Mouse (Mus musculus) activated CD4-positive, CD25-positive, alpha-beta regulatory T cell, adult 4 months (primary cell): ENCODE results near the gene Rbbp6. TPM values are rescaled to one million over a fixed set of nuclear protein-coding genes. Genes with fewer than 3 reads are reported as not detected.

ENCODE experiments used
- ATAC-seq: one replicate; pipeline ENCODE4 v1.8.0; 2017
- polyA plus RNA-seq, 2 experiments: library from polyadenylated mRNA; unstranded; fragments of 100-300 nt; shearing (Covaris generic); gene quantifications; one replicate each; pipeline ENCODE4 v1.2.1; 2017

The Rbbp6 gene
- polyA plus RNA-seq, 2 experiments from 2014 or later = 47.7 to 47.8 TPM

DNA sequence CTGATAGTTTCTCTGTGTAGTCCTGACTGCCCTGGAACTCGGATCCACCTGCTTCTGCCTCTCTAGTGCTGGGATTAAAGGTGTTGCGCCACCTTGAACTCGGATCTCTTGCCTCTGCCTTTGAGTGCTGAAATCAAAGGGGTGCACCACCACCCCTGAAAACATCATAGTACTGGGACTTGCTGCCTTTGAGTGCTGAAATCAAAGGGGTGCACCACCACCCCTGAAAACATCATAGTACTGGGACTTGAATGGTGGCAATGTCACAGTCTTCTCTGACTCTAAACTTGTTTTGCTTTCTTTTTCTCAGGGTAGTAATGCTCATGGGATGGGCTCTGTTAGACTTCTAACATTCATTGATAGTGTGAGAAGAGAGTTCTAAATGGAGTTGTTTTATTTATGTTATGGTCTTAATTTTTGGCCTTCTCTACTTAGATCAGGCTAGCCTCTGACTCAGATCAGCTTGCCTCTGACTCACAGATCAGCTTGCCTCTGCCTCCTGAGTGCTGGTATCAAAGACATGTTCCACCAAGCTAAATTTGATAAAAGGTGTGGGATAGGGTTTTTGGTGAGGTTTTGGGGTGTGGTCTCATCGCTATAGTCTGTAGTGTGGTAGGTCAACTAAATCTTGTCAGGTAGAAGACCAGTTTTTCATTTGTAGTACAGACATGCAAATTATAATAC is 6.7 kb downstream of the Rbbp6 start:
- no peak for ATAC-seq

DNA sequence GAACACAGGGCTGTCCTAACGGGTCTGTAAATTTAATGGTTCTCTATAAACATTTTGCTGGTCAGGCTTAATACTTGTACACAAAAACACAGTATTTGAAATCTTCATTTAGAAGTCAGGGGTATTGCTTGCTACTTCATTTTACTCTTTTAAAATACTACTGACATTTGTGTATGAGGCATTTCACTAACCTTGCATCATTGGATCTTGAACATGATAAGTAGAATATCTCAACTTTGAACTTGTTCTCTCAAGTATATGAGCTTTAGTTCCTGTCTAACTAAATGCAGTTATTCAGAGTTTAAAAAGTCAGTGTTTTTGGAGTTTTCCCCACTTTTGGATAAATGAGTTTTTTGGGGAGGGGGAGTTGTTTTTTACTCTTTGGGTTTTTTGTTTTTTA is 14.0 kb downstream of the Rbbp6 start:
- ATAC-seq = no peak

DNA sequence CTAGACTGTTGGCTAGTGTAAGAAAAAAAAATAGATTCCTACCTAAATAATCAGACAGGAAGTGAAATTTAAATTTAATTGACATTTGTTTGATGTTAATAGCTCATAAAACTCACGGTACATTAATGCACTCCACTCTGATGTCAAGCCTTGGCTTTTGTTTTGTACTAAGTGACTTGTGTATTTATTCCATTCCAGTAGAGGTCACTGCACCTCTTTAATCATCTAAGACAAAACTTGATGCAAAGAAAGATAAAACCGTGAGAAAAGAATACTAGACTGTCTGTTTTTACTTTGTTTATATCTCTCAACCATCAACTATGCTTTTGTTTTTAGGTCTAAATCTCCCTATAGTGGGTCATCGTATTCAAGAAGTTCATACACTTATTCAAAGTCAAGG is 32.7 kb downstream of the Rbbp6 start:
- ATAC-seq = no peak

DNA sequence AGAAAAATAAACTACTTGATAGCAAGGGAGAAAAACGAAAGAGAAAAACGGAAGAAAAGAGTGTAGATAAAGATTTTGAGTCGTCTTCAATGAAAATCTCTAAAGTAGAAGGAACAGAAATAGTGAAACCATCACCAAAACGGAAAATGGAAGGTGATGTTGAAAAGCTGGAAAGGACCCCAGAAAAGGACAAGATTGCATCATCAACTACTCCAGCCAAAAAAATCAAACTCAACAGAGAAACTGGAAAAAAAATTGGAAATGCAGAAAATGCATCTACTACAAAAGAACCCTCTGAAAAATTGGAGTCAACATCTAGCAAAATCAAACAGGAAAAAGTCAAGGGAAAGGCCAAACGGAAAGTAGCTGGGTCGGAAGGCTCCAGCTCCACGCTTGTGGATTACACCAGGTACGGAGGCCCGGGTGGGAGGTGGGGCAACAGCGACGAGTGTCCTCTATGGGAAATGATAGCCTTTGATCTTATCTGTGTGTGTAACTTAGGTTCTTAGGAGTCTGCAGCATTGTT is 34.4 kb downstream of the Rbbp6 start:
- no peak for ATAC-seq

DNA sequence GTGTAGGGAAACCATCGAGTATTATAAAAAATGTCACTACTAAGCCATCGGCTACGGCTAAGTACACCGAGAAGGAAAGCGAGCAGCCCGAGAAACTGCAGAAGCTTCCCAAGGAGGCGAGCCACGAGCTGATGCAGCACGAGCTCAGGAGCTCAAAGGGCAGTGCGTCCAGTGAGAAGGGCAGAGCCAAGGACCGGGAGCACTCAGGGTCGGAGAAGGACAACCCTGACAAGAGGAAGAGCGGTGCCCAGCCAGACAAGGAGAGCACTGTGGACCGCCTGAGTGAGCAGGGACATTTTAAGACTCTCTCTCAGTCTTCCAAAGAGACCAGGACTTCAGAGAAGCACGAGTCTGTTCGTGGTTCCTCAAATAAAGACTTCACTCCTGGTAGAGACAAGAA is 35.3 kb downstream of the Rbbp6 start:
- ATAC-seq = no peak

DNA sequence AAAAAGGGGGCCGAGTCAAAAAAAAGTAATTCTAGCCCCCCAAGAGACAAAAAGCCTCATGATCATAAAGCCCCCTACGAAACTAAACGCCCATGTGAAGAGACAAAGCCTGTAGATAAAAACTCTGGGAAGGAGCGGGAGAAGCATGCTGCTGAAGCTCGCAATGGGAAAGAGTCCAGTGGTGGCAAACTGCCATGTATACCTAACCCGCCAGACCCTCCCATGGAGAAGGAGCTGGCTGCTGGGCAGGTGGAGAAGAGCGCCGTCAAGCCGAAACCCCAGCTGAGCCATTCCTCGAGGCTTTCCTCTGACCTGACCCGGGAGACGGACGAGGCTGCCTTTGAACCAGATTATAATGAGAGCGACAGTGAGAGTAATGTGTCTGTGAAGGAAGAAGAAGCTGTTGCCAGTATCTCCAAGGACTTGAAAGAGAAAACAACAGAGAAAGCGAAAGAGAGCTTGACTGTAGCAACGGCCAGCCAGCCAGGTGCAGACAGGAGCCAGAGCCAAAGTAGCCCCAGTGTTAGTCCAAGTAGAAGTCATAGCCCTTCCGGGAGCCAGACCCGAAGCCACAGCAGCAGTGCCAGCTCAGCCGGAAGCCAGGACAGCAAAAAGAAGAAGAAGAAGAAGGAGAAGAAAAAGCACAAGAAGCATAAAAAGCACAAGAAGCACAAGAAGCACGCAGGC is 36.0 kb downstream of the Rbbp6 start:
- ATAC-seq = no peak

DNA sequence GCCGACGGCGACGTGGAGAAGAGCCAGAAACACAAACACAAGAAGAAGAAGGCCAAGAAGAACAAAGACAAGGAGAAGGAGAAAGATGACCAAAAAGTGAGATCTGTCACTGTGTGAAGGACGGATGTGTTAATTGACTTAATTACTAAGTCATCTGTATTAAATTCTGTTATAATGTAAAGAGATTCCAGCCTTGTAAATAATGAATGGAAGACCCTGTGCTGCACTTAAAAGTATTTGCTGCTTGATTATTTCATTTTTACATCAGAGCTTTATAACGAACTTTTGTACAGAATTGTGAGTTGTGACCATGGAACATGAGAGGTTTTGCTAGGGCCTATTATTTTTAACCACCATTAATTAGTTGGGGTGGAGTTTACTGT is 36.5 kb downstream of the Rbbp6 start:
- ATAC-seq = no peak

DNA sequence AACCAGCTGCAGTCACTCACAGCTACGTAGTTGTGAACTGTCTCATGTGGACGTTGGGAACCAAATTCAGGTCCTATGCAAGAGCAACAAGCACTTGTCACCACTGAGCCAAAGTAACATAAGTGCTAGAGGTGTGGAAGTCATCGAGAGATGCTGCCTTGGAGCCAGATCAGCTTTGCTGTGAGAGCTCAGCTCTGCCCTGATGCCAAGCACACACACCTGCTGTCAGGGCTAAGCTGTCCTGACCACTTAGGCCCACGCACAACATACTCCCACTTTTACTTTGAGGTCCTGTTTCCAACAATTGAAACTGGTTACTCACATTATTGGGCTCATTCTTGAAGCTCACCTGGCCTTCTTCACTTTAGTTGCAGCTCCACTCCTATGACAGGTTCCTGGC is 37.7 kb downstream of the Rbbp6 start:
- ATAC-seq = no peak

DNA sequence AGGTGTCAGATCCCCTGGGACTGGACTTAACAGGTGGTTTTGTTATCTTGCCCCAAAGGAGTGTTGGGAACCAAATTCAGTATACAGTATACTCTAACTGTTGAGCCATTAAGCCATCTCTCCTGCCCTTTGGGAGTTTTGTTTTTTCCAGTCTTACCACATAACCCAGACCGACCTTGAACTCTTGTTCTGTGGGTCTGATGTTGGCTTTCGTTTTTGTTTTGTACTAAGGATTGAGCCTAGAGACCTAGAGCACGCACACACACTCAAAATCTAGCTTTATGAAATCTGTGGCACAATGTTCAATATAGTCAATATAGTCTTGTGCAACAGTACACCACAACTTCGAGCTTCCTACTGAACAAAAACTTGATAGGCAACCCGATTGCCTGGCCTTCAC is 39.0 kb downstream of the Rbbp6 start:
- ATAC-seq = no peak

DNA sequence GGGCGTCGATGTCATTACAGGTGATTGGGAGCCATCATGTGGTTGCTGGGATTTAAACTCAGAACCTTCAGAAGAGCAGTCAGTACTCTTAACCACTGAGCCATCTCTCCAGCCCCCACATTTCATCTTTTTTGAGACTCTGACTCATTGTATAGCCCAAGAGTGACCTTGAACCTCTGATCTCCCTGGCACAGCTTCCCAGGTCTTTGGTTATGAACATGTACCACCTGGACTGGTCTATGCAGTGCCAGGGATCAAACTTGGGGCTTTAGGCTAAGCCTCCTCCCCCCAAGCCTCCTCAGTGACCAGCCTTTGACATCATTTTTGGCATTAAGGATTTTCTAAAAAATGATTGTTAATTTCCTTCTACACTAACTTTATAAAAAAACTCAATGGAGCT is 40.8 kb downstream of the Rbbp6 start:
- no peak for ATAC-seq

DNA sequence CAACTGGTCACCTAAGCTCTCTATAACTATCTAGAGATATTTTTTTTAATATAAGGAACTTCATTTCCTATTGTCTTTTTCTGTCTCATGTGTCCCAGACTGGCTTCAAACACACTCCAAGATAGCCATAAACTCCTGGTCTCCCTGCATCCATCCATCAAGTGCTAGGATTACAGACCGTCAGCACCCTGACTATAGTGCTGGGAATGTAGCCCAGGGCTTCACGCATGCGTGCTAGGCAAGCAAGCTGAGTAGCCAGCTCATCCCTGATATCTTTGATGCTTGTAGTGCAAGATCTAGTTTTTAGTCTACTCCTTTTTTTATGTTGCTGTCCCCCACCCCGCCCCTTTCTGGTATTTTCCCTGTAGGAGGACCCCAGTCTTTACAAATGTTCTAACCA is 42.3 kb downstream of the Rbbp6 start:
- ATAC-seq = no peak

DNA sequence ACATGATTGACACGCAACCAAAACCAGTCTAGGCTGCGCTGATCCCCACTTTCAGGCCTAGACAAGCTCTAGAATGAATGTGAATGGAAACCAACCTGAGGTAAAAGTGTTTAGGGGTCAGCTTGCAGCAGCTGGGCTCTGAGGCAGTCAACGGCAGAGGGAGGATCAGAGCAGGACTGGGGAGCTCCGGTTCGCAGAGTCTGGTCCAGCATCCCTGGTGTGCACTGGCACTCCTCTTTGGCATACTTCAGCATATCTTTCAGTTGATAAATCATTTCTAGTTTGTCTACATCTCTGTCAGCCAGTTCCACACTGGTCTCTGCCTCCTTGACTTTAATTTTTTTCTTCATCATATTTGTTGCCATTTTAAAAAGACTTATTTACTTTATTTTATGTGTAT is 48.0 kb downstream of the Rbbp6 start:
- no peak for ATAC-seq

DNA sequence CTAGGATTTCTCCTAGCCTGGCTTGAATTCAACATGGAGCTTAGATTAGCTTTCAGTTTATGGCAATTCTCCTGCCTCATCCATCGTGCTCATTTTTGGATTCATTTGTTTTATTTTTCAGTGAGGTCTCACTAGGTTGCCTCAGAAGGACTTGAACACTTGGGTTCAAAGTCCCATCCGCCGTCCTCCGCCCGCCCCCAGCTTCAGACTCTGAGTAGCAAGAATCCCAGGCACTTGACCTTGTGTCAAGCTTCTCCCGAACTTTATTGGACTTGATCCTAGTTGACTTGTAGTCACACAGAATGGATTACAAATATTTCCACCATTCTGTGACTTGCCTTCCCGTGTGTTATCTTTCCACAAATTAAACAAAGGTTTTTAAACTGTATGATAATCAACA is 49.2 kb downstream of the Rbbp6 start:
- no peak for ATAC-seq

DNA sequence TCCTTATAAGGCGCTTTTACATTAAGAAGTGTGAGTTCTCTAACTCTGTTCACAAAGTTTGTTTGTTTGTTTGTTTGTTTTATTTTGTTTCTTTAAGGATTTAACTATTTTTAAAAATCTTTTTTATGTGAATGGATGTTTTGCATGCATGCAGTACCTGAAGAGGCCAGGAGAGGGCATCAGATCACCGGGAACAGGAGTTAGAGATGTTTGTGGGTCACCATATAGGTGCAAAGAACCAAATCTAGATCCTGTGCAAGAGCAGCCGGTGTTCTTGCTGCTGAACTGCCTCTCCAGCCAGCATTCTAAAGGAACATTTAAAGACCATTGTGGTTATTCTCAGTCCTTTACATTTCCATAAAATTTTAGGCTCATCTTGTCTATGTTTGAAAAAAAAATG is 52.1 kb downstream of the Rbbp6 start:
- ATAC-seq = no peak

DNA sequence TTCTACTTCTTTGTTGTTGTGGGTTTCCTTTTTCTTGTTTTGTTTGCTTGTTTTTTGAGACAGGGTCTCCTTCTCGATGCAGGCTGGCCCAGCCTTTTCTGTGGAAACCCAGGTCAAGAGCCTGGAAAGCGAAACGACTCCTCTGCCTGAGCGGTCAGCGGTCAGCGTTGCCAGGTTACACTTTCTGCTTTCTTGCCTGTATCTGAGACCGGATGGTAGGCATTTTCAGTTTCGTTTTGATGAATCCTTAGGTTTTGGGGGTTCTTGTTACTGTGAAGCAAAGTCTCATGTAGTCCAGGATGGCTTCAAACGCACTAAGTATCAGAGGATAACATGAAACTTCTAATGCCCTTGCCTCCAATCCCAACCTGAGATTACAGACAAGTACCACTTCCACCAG is 59.6 kb downstream of the Rbbp6 start:
- ATAC-seq = peak; percentile 59

DNA sequence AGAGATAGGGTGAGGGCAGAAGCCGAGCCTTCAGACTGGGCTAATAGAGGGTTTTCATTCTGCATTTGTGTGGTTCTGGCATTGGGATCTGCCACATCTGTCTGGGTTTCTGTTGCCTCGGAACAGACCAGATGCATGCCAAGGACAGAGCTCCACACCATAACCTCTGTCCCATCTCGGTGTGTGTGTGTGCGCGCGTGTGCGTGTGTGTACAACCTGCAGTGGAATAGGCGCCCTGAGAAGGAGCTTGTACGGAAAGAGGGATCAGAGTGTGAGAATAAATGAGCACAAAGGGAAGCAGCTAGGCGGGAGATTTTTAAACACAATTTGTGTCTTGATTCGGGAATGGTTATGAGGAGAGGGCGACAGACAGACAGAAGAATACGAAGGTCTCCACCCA is 64.8 kb downstream of the Rbbp6 start:
- no peak for ATAC-seq

DNA sequence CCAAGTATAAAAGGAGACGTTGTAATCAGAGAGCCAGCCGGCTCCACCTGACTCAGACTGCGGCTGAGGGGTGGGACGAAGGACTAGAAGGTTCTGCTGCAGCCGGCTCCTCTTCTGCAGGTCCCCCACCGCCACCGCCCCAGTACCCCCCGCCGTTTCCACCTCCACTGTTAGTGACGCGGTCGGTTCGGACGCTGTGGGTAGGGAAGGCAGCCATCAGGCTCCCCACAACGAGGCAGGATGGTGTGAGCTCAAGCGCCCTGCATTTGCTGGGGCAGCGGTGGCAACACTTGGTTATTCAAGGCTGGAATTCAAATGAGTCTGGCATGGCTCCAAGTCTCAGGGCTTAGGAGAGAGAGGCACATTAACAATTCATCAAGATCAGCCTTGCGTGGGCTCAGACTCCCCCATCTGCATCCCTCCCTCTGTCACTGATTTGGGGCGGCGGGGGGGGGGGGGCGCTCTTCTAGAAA is 65.3 kb downstream of the Rbbp6 start:
- ATAC-seq = peak; percentile 71

DNA sequence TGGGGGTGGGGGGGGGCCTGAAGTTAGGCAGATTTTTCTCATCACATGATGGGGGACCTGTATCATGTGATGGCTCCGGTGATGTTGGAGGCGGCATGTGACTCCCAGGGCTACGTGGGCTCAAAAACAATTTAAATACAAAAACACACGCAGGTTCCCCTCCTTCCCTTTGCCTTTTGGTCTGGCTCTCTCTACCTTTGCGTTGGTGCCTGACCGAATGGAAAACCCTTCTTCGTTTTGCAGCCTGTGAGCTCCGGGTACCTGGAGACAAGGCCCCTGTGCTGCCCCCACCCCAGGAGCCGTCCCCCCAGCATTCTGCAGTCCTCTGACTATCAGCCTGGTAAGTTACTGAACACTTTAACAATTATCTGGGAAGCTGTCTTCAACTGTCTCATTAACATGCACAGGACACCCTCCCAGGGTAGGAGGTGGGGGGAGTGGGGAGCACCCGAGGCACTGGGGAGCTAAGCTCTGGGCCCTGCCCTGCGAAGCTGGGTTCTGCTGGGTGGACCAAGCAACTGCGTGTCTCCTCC is 65.8 kb downstream of the Rbbp6 start:
- ATAC-seq = peak; percentile 25

DNA sequence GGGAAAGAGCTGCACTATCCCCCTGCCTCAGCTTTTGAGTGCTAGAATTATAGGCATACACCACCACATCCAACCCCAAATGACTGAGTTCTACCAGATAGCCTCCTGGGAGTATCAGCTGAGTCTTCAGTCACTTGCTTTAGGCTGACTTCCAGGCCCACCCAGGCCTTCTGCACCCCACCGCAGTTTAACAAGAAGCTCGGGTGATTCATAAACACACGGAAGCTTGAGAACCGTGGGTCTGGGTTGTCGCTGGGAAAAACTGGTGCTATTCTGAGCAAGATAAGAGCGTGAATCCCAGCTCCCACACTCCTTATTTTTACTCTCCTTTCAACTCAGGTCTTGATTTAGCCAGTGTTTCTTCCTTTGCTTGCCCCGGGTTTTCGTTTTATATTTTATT is 69.8 kb downstream of the Rbbp6 start:
- ATAC-seq = no peak

DNA sequence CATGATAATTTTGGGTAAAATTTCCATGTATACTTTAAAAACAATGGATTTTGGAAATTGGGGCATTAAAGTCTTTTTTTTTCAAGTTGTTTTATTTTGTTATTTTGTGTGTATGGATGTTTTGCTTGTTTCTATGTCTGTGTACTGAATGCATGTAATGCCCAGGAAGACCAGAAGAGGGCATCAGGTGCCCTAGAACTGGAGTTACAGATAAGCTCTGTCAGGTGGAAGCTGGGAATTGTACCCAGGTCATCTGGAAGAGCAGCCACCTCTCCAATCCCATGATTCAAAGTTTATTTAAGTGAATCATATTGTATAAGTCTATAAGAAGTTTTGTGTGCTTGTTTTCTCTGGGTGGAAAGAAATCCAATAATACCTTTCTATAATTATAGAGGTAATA is 73.8 kb downstream of the Rbbp6 start:
- no peak for ATAC-seq

DNA sequence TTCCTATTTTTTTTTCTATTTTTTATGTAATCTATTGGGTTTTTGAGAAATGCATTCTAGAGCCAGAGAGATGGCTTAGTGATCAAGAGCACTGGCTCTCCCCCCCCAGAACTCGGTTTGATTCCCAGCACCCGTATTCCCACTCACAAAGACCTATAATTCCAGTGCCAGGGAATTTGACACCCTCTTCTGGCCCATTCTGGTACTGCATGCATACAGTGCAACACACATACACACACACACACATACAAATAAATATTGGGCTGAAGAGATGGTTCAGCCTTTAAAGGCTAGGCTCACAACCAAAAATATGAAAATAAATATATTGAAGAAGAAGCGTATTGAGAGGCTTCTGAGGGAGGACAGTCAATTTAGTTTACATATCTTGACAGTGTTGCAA is 79.7 kb downstream of the Rbbp6 start:
- no peak for ATAC-seq

DNA sequence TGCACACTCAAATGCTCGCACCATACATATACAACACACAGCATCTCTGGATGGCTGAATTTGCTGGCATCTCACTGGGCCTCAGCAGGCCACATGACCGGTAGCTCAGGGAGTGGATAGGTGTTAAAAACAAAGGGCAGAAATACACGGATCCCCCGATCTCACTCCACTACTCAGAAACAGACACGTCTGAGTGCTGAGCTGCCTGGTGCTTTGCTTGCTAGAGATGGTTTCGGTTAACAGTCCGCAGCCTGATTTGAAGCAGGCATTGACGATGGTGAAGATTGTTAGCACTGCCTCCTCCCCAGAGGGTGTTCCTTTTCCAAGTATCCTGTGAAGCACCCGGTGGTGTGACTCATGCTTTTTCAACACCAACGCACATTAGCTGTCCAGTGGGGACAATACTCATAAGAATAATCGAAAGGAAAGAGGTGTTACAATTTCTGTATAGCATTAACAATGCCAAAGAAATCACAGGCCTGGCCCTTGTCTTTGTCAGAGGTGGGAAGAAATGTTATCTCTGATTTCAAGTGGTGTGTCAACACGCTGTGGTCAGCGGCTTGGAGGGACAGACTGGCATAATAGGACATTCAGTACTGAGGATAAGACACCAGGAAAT is 81.1 kb downstream of the Rbbp6 start:
- no peak for ATAC-seq
